ENCODE assay signal across 21 mouse cellular contexts in genomic region chr3:100530244-100530788, GRCm38 (mm10).
"Had no signal": no experiment of that assay in that cellular context is flagged by ENCODE, and none has a peak within 500 bp of the region (broad histone marks: within the 10 kb centered on the region; RNA-seq: fewer than 3 reads in every experiment).

No protein-coding gene starts in this region.

- H3K9me3 ChIP-seq: limb, embryonic 10.5 days; limb, embryonic 13.5 days; liver, embryonic 13.5 days; midbrain, embryonic 10.5 days; midbrain, embryonic 13.5 days; neural tube, embryonic 13.5 days had no signal

- H3K27me3 ChIP-seq: limb, embryonic 13.5 days; midbrain, embryonic 13.5 days; neural tube, embryonic 13.5 days had no signal

- ATAC-seq: lung, postnatal 0 days; midbrain, embryonic 13.5 days; midbrain, embryonic 16.5 days had no signal

- H3K36me3 ChIP-seq: limb, embryonic 10.5 days; limb, embryonic 13.5 days; liver, embryonic 13.5 days; midbrain, embryonic 10.5 days; midbrain, embryonic 13.5 days; neural tube, embryonic 13.5 days had no signal

- H3K4me3 ChIP-seq: layer of hippocampus, adult 2 months; limb, embryonic 10.5 days; limb, embryonic 13.5 days; liver, embryonic 13.5 days; midbrain, embryonic 10.5 days; midbrain, embryonic 13.5 days; myocyte; neural tube, embryonic 13.5 days had no signal

- H3K4me1 ChIP-seq: limb, embryonic 13.5 days; midbrain, embryonic 13.5 days; neural tube, embryonic 13.5 days had no signal

- H3K27ac ChIP-seq: kidney, postnatal 0 days; layer of hippocampus, adult 2 months; limb, embryonic 10.5 days; limb, embryonic 13.5 days; liver, embryonic 13.5 days; midbrain, embryonic 10.5 days; midbrain, embryonic 13.5 days; neural tube, embryonic 13.5 days had no signal

- H3K9ac ChIP-seq: limb, embryonic 13.5 days; liver, embryonic 13.5 days; lung, embryonic 14.5 days; midbrain, embryonic 13.5 days; neural tube, embryonic 13.5 days had no signal

- H3K4me2 ChIP-seq: limb, embryonic 13.5 days; liver, embryonic 13.5 days; lung, embryonic 14.5 days; midbrain, embryonic 13.5 days; neural tube, embryonic 13.5 days had no signal

- DNase-seq: kidney, adult 2 months; kidney, postnatal 25 days; liver; liver, embryonic 13.5 days; lung, embryonic 14.5 days; retina, postnatal 1 day; right cerebral cortex, postnatal 25 days; spleen, adult 18-20 months; thymus, adult 2 months; thymus, postnatal 14 days; thymus, postnatal 4 days had no signal
